Mouse (Mus musculus) liver, postnatal 0 days (tissue): ENCODE measurements at regions not wholly inside any gene's neighbourhood (a gene's known extent, or its start where the extent isn't known, plus 50 kb on each side); places are given as distances from the start of the nearest gene placed in this dataset.

Source experiments
- CTCF ChIP-seq: sonication (generic); IDR thresholded peaks from 2 replicates; pipeline ENCODE4 v1.5.1; 2016; ENCODE audit warnings: antibody characterized with exemption, low read depth
- EP300 ChIP-seq: IDR thresholded peaks from 2 replicates; pipeline ENCODE4 v1.6.1; 2016; ENCODE audit warnings: antibody characterized with exemption, low read depth, mild to moderate bottlenecking

GRCm38 (mm10) chr13:112131191-112131590, 157.1 kb upstream of the Ankrd55 start:
- TF ChIP-seq CTCF (no peak), EP300 (no peak)
